Mouse (Mus musculus) embryo, embryonic 11.5 days (tissue): ENCODE measurements around the gene Mrpl1.

Source experiments
- DNase-seq: peaks from one replicate; pipeline ENCODE4 v3.0.0-alpha.2; 2012; ENCODE audit warnings: low read depth, low spot score

Mrpl1 gene

DNA sequence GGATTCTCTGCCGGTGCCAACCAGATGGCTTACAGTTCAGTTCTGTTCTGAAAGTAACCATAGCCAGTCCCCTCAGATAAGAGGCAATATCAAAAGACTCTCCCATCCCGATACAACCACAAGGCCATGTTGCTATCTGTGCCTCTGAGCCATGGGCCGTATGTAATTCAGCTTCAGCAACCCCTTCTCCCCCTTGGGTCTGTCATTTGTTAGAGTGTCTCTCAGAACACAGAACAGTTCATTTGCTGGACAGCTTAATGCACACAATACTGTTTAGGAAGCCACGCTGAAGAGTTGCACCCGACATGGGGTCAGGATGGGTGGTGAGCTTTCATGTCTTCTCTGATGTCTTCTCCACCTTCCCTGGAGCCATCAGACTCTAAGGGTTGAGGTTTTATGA is 100.3 kb downstream of the Mrpl1 start:
- DNase-seq: no peak

DNA sequence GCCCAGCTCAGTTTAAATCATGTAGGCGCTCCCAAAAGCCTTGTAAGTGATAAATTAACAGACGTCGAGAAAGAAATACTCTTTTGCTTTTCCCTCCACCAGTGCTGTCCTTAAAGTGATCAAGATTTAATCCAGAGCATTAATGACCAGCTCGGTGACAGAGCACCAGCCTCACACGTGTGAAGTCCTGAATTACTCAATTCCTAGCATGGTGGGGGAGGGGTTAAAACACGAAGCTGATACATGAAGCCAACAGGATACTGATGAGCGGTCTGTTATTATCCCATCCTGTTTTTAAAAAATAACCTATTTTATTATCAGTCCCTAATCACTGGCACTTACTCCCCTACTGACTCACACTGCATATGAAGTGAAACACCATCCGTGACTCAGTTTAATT is 102.4 kb downstream of the Mrpl1 start:
- DNase-seq: no peak
